Mouse (Mus musculus) heart, embryonic 10.5 days (tissue): ENCODE results near the gene Plxna4. TPM values are rescaled to one million over a fixed set of nuclear protein-coding genes. Genes with fewer than 3 reads are reported as not detected.

Experiments used
- DNase-seq: peaks from one replicate; pipeline ENCODE4 v3.0.0-alpha.2; 2017; ENCODE audit warnings: low spot score
- H3K27ac ChIP-seq: fragments of 300-500 bp; sonication (generic); 2 replicates; pipeline ENCODE4 v1.5.1; 2016; ENCODE audit warnings: mild to moderate bottlenecking
- H3K27me3 ChIP-seq: fragments of 300-500 bp; sonication (generic); 2 replicates; pipeline ENCODE4 v1.6.1; 2016; ENCODE audit warnings: mild to moderate bottlenecking; ENCODE audit not compliant: poor library complexity, insufficient read depth, severe bottlenecking
- H3K36me3 ChIP-seq: fragments of 300-500 bp; sonication (generic); 2 replicates; pipeline ENCODE4 v1.6.1; 2016; ENCODE audit warnings: mild to moderate bottlenecking, moderate library complexity
- H3K4me1 ChIP-seq: fragments of 300-500 bp; sonication (generic); 2 replicates; pipeline ENCODE4 v1.6.1; 2016; ENCODE audit warnings: mild to moderate bottlenecking
- H3K4me3 ChIP-seq: fragments of 300-500 bp; sonication (generic); 2 replicates; pipeline ENCODE4 v1.5.1; 2016; ENCODE audit warnings: mild to moderate bottlenecking, moderate library complexity
- H3K9me3 ChIP-seq: fragments of 300-500 bp; sonication (generic); 2 replicates; pipeline ENCODE4 v1.6.1; 2016; ENCODE audit warnings: mild to moderate bottlenecking, moderate library complexity
- WGBS: fragments of 180-500 bp; shearing (Covaris S2); methylation state at CpG from one replicate; pipeline ENCODE4 v1.1.7; 2016; 5-methylcytosine and 5-hydroxymethylcytosine counted together
- polyA plus RNA-seq: library from polyadenylated mRNA; unstranded; fragments of >200 nt; fragmentation: Nextera tagmentation; extraction: Ambion mirVana; gene quantifications from 2 replicates; pipeline ENCODE4 v1.2.1, GENCODE M21; 2016

Gene Plxna4
- polyA plus RNA-seq, 1 experiment from 2014 or later = 7.8 TPM

- H3K9me3 ChIP-seq = no peaks in the 10 kb centered on the region
- H3K36me3 ChIP-seq = no peaks in the 10 kb centered on the region
- no peak for DNase-seq
- H3K27me3 ChIP-seq = no peaks in the 10 kb centered on the region
- 83% methylated on average over 6 of the region's 6 CpGs for WGBS
- H3K27ac ChIP-seq = no peak overlapping the region
- peaks cover 41% of the 10 kb centered on the region for H3K4me1 ChIP-seq
- no peak overlapping the region for H3K4me3 ChIP-seq
These were observed 239.9 kb downstream of the Plxna4 start for GRCm38 (mm10) chr6:32348126-32348525.

- peaks cover 62% of the 10 kb centered on the region for H3K4me1 ChIP-seq
- H3K4me3 ChIP-seq = no peak overlapping the region
- DNase-seq = no peak
- WGBS = 77% methylated on average over 2 of the region's 2 CpGs
- H3K27ac ChIP-seq = no peak overlapping the region
- no peaks in the 10 kb centered on the region for H3K36me3 ChIP-seq
- H3K9me3 ChIP-seq = no peaks in the 10 kb centered on the region
- H3K27me3 ChIP-seq = no peaks in the 10 kb centered on the region
These were observed 242.0 kb downstream of the Plxna4 start for GRCm38 (mm10) chr6:32346015-32346414.

GRCm38 (mm10) chr6:32342727-32343126 is 245.3 kb downstream of the Plxna4 start:
- H3K4me3 ChIP-seq = no peak overlapping the region
- H3K27me3 ChIP-seq = no peaks in the 10 kb centered on the region
- peaks cover 80% of the 10 kb centered on the region for H3K4me1 ChIP-seq
- 76% methylated on average over 8 of the region's 8 CpGs for WGBS
- H3K27ac ChIP-seq = peak overlapping the region; percentile 81
- no peaks in the 10 kb centered on the region for H3K36me3 ChIP-seq
- no peaks in the 10 kb centered on the region for H3K9me3 ChIP-seq
- no peak for DNase-seq

- Histone ChIP-seq H3K27ac (peak overlapping the region; percentile 81), H3K36me3 (no peaks in the 10 kb centered on the region)
These were observed 245.7 kb downstream of the Plxna4 start for GRCm38 (mm10) chr6:32342272-32342671.

GRCm38 (mm10) chr6:32338416-32338943 is 249.5 kb downstream of the Plxna4 start:
- Histone ChIP-seq H3K4me1 (peaks cover 66% of the 10 kb centered on the region), H3K9me3 (no peaks in the 10 kb centered on the region), H3K4me3 (no peak overlapping the region), H3K27ac (peak overlapping the region; percentile 81), H3K36me3 (no peaks in the 10 kb centered on the region), H3K27me3 (no peaks in the 10 kb centered on the region)
- WGBS = 14% methylated on average over 8 of the region's 8 CpGs
- peak; percentile 82 for DNase-seq

More at GRCm38 (mm10) chr6:32342272-32342671, 245.7 kb downstream of the Plxna4 start:
- H3K4me1 ChIP-seq = peaks cover 82% of the 10 kb centered on the region
- H3K9me3 ChIP-seq = no peaks in the 10 kb centered on the region
- no peak for DNase-seq
- no peak overlapping the region for H3K4me3 ChIP-seq
- 44% methylated on average over 6 of the region's 6 CpGs for WGBS
- no peaks in the 10 kb centered on the region for H3K27me3 ChIP-seq

GRCm38 (mm10) chr6:32331281-32331680 is 256.7 kb downstream of the Plxna4 start:
- Histone ChIP-seq H3K36me3 (no peaks in the 10 kb centered on the region), H3K27ac (peak overlapping the region; percentile 45; the same call in 1 of the 2 replicates), H3K4me1 (peaks cover 63% of the 10 kb centered on the region), H3K9me3 (no peaks in the 10 kb centered on the region), H3K4me3 (no peak overlapping the region), H3K27me3 (no peaks in the 10 kb centered on the region)
- DNase-seq = no peak

GRCm38 (mm10) chr6:32330034-32330795 is 257.8 kb downstream of the Plxna4 start:
- no peak for DNase-seq
- WGBS = 57% methylated on average over 9 of the region's 9 CpGs
- H3K27ac ChIP-seq = peak overlapping the region; percentile 59
- no peak overlapping the region for H3K4me3 ChIP-seq
- no peaks in the 10 kb centered on the region for H3K36me3 ChIP-seq
- no peaks in the 10 kb centered on the region for H3K9me3 ChIP-seq
- H3K27me3 ChIP-seq = no peaks in the 10 kb centered on the region
- peaks cover 63% of the 10 kb centered on the region for H3K4me1 ChIP-seq

- Histone ChIP-seq H3K27me3 (no peaks in the 10 kb centered on the region), H3K9me3 (no peaks in the 10 kb centered on the region), H3K4me3 (no peak overlapping the region), H3K27ac (peak overlapping the region; percentile 22; the same call in 1 of the 2 replicates), H3K36me3 (no peaks in the 10 kb centered on the region), H3K4me1 (peaks cover 56% of the 10 kb centered on the region)
- WGBS = 6% methylated on average over 8 of the region's 8 CpGs
- DNase-seq = peak; percentile 88
These were observed 260.0 kb downstream of the Plxna4 start for GRCm38 (mm10) chr6:32328028-32328427.

GRCm38 (mm10) chr6:32327173-32327572 is 260.8 kb downstream of the Plxna4 start:
- no peak for DNase-seq
- H3K36me3 ChIP-seq = no peaks in the 10 kb centered on the region
- 33% methylated on average over 5 of the region's 5 CpGs for WGBS
- no peaks in the 10 kb centered on the region for H3K27me3 ChIP-seq
- H3K4me3 ChIP-seq = no peak overlapping the region
- H3K27ac ChIP-seq = no peak overlapping the region
- no peaks in the 10 kb centered on the region for H3K9me3 ChIP-seq
- peaks cover 54% of the 10 kb centered on the region for H3K4me1 ChIP-seq

- Histone ChIP-seq H3K36me3 (no peaks in the 10 kb centered on the region), H3K9me3 (no peaks in the 10 kb centered on the region), H3K27ac (no peak overlapping the region), H3K27me3 (no peaks in the 10 kb centered on the region), H3K4me3 (no peak overlapping the region), H3K4me1 (peaks cover 47% of the 10 kb centered on the region)
- WGBS = 86% methylated on average over 5 of the region's 5 CpGs
- DNase-seq = no peak
These were observed 261.6 kb downstream of the Plxna4 start for GRCm38 (mm10) chr6:32326406-32326805.

- H3K27me3 ChIP-seq = no peaks in the 10 kb centered on the region
- no peaks in the 10 kb centered on the region for H3K9me3 ChIP-seq
- H3K36me3 ChIP-seq = no peaks in the 10 kb centered on the region
- no peak for DNase-seq
- no peak overlapping the region for H3K27ac ChIP-seq
- H3K4me1 ChIP-seq = peaks cover 45% of the 10 kb centered on the region
- no peak overlapping the region for H3K4me3 ChIP-seq
- WGBS = 74% methylated on average over 7 of the region's 7 CpGs
These were observed 262.1 kb downstream of the Plxna4 start for GRCm38 (mm10) chr6:32325851-32326250.

- Histone ChIP-seq H3K9me3 (no peaks in the 10 kb centered on the region), H3K4me1 (0 out of 2 replicates have a peak, but pooled peaks cover 6% of the 10 kb centered on the region), H3K27me3 (no peaks in the 10 kb centered on the region), H3K36me3 (no peaks in the 10 kb centered on the region), H3K4me3 (no peak overlapping the region), H3K27ac (no peak overlapping the region)
- DNase-seq = peak; percentile 78
- WGBS = 46% methylated on average over 3 of the region's 3 CpGs
These were observed 266.8 kb downstream of the Plxna4 start for GRCm38 (mm10) chr6:32321187-32321586.

- no peaks in the 10 kb centered on the region for H3K9me3 ChIP-seq
- no peak for DNase-seq
- 23% methylated on average over 3 of the region's 3 CpGs for WGBS
- H3K36me3 ChIP-seq = no peaks in the 10 kb centered on the region
- no peak overlapping the region for H3K27ac ChIP-seq
- H3K4me1 ChIP-seq = 0 out of 2 replicates have a peak, but pooled peaks cover 8% of the 10 kb centered on the region
- H3K4me3 ChIP-seq = no peak overlapping the region
- no peaks in the 10 kb centered on the region for H3K27me3 ChIP-seq
These were observed 267.7 kb downstream of the Plxna4 start for GRCm38 (mm10) chr6:32320254-32320653.
